Mouse (Mus musculus): ENCODE measurements around the gene Ate1.
"Not testable (repeated sequence)": the region's sequence is repeated elsewhere in the genome, so short reads cannot be mapped to it uniquely, and the experiment has no call there.

The Ate1 gene

DNA sequence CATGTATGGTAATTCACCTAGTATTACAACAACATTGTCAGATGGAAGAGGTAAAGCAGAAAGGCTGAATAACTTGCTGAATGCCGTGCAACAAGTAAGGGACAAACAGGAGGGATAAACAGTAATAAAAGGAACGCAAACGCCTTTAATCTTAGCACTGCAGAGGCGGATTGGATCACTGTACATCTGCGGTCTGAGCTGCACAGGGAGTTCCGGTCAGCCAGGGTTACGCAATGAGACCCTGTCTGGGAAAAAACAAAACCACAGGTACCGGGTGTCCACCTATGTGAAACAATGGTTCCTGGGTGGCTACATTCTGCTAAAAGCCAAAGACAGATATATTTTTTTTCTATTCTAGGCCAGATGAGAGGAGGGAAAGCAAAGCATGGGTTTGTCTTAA is 3.3 kb upstream of the Ate1 start:
- DNase-seq (ENCODE audit: inconsistent ontology term), result no peak

- peak; percentile 4 for DNase-seq (ENCODE audit: inconsistent ontology term)
Measured at GRCm38 (mm10) chr7:130520812-130521422, 748 bp upstream of the Ate1 start.

DNA sequence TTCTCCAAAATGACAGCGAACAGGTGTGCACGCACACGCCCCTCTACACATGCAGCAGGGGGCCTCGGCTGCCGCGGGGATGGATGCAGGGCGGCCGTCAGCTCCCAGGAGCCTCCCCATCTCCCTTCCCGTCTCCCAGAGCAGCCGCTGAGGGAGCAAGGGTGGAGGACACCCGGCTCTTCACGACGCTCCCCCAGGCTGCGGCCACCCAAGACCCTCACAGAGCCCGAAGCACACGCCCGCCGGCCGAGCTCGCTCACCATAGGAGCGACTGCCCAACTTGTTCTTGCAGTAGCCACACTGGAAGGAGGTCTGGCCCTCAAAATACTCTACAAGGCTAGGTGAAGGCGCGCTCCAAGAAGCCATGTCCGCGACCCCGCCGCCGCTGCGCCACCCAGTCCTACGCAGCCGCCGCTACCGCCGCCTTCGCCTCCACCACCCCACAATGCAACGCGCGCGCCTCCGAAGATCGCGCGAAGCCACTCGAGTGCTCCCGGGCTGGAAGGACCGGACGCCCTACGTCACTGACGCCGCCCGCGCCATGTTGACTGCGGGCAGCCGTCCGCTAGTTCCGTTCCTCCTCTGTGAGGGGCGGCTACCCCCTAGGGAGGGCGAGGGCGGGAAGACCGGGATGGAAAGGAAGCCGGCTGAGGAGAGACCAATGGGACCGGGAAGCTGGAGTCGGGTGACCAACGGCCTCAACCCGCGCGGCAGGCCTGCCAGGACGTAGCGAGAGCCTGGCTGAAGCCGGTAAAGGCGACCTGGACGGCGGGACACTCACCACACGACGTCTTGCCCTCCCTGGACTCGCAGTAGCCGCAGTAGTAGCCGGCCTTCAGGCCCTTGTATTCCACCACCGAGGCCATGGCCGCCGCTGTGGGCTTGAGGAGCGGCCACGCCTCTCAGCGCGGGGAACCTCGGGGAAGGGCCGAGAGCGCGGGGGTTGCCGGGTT is 797 bp downstream of the Ate1 start:
- DNase-seq (ENCODE audit: inconsistent ontology term), result peak; percentile 99

DNA sequence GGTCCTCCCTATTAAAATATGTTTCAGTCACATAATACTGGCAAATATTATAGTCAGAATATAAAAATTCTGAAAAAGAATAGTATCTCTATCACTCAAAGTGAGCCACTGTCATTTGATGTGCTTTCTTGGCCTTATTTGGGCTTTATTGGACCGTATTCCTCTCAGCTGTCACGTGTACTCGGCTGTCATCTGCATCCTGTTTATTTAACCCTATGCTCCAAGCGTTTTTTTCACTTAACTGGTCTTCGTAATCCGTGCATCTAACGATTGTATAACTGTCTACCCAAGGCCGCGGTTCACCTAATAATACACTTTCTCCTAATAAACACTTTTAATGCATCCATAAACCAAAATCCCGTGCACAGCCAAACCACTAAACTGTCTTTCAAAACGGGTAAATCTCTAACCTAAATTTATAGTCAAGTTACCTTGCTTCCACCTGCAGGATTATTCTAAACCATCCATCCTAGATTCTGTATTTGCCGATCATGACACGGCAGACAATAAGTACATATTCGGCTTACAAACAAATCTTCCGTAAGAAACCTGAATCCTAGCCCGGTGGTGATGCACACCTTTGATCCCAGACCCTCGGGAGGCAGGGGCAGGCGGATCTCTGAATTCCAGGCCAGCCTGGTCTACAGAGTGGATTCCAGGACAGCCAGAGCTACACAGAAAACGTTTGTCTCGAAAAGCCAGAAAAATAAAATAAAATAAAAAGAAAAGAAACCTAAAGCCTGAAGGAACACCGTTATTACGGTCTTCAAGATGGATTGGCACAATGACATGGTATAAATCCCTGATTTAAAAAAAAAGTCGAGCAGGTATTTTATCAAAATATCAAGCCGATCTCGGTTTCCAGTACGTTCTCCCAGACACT is 1.7 kb downstream of the Ate1 start:
- peak; percentile 2 for DNase-seq (ENCODE audit: inconsistent ontology term)

DNA sequence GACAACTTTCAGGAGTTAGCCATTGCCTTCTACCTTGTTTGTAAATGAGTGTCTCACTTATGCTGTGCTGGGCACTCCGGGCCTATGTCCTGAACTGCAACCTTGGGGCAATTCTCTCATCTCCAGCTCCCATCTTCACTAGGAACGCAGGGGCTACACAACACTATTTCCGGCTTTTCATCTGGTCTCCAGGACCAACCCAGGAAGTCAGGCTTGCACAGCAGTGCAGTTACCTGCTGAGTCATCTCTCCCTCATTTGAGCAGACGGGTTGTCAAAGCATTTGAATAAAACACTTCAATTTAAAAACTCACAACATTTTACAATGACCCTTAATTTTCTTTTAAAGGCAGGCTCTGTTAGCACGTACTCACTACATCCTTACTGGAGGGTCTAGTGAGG is 9.9 kb downstream of the Ate1 start:
- DNase-seq (ENCODE audit: inconsistent ontology term), result no peak

DNA sequence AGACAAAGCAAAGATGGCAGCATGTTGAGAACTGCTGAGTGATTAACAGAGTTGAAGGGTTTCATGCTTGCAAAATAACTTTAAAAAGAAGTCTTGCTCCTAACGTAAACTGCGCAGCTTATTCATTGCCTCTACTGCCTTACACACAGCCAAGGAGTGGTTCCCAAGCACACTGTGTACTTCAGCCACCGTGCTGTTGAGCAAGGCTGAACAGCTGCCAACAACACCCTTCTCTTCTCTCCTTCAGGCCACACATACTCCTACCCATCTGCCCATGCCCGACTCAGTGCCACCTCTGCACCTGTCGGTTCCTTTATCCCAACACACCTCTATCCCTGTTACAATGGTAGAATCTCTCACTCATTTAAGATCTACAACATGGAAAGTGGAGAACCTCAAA is 17.2 kb downstream of the Ate1 start:
- no peak for DNase-seq (ENCODE audit: inconsistent ontology term)

DNA sequence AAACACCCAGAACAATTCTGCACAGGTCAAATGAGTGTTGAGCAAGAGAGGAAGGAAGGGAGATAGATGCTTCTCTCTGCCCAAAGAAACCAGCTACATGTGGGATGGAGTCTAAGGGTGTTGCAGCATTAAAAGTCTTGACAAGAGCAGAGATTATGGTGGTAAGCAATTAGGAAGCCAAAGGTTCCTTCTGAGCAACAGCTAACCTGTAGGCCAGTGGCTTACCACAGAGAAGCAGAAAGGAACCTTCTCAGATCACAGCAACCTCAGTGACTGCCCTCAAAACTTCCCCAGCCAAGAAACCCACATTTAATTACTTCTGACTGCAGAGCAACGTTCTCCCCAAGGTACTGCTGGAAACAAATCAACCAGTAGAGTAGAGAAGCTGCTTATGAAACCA is 18.7 kb downstream of the Ate1 start:
- no peak for DNase-seq (ENCODE audit: inconsistent ontology term)

DNA sequence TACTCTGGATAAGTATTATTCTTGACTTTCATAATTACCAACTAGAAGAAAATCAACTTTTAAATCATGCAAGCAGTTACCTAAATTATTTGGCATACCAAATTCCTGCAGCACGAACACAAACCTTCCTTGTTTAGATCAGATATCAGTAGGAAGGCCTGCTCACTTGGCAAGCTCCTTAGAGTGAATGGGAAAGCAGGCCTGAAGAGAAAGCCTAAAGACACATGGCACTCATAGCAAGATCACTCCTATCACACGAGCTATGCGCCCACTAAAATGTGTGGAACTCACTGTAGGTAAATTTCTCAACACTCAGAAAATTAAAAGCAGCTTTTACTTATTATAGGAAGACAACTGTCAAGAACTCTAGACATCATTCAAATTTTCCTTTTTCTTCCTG is 26.8 kb downstream of the Ate1 start:
- peak; percentile 42 for DNase-seq (ENCODE audit: inconsistent ontology term)

- peak; percentile 59 for DNase-seq (ENCODE audit: inconsistent ontology term)
Measured at GRCm38 (mm10) chr7:130492026-130492425, 28.1 kb downstream of the Ate1 start.

DNA sequence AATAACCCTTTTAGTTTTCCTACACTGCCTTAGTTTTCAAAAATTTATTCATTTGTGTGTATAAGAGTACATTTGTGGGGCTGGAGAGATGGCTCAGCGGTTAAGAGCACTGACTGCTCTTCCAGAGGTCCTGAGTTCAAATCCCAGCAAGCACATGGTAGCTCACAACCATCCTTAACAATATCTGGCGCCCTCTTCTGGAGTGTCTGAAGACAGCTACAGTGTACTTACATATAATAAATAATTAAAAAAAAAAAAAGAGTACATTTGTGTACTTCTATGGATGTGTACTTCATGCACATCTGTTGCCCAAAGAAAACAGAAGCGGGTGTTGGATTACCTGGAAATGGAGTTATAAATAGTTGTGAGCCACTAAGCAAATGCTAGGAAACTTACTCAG is 41.2 kb downstream of the Ate1 start:
- DNase-seq (ENCODE audit: inconsistent ontology term), result not testable (repeated sequence)

GRCm38 (mm10) chr7:130475970-130476369 is 44.2 kb downstream of the Ate1 start:
- DNase-seq (ENCODE audit: inconsistent ontology term), result peak; percentile 57

- no peak for DNase-seq (ENCODE audit: inconsistent ontology term)
Measured at GRCm38 (mm10) chr7:130473881-130474280, 46.3 kb downstream of the Ate1 start.

- DNase-seq (ENCODE audit: inconsistent ontology term), result peak; percentile 70
Measured at GRCm38 (mm10) chr7:130472683-130473082, 47.5 kb downstream of the Ate1 start.

DNA sequence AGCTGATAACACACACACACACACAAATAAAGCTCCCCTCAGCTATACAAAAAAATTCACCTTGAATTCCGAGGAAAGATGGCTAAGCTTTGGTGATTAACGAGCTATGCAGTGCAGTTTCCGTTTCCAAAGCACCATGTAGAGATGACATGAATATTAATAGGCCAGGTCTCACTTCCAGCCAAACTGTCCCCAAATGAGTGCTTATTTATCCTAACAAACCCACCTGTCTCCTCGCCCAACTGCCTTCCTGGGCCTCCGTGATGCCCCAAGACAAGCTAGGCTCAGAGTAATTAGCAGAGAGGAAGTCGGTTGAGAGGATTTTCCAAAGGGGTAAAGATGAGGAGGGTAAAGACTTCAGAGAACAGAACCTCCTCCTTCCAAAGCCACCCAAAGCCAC is 49.1 kb downstream of the Ate1 start:
- no peak for DNase-seq (ENCODE audit: inconsistent ontology term)

DNA sequence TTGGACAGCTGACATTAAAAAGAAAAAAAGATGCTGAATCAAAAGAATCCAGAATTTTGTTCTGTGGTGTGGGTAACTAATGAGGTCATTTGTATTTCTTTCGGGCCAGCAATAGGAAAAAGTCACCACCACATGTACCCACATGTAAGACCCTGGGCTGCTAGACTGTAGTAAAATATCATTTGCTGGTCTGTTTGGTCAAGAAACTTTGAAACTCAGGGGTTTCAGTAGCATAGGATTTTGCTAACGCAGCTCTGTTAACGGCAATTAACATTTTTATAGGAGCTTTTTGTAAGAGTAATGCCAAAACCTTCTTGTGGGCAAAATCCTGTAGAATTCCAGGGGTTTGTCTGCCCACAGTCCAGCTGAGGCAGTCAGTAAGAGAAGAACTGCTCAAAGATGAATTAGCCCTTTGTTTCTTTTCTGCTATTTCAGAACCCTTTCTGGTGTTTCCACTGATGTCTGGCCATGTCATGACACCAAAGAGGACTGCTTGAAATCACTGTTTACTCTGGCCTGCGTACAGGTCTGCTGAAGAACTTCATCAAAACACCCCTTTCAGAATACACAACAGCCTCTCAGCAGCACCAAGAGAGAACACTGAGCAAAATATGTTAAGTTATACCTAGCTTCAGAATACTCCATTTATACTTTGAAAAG is 64.5 kb downstream of the Ate1 start:
- DNase-seq (ENCODE audit: inconsistent ontology term), result peak; percentile 65

- no peak for DNase-seq (ENCODE audit: inconsistent ontology term)
Measured at GRCm38 (mm10) chr7:130454226-130454625, 65.9 kb downstream of the Ate1 start.

- DNase-seq (ENCODE audit: inconsistent ontology term), result no peak
Measured at GRCm38 (mm10) chr7:130435776-130436175, 84.4 kb downstream of the Ate1 start.

DNA sequence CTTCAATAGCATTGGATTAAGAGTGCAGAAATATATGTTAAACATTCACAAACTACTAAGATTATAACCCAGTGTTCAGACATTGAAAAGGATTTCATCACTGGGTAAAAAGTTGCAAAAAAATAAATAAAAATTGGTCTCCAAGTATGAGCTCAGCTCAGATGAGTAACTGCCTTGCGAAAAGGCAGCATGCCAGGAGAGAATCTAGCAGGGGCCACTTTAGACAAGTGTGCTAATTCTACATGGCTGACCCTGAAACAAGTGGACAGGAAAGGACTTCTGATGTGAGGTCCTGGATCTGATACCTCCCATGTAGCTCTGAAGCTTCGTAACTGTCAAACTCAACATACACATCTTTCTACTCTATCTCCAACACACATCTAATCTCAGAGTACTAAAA is 88.0 kb downstream of the Ate1 start:
- no peak for DNase-seq (ENCODE audit: inconsistent ontology term)

DNA sequence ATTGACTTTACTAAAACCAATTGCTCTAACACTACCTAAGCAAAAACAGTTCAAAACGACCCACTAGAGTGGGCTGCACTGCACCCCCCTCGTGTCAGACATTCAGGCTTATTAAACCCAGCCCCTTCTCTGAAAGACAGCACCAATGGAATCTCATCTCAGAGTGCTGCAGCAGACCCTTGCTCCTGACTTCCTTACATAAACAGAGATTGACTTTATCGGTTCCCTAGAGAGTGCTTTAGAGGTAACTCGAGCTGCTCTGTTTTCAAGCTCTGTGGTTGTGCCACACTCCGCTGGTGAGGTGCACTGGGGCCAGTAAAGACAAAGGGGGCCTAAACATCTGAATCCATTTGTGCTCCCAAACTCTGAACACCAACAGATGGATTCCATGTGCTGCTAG is 93.6 kb downstream of the Ate1 start:
- no peak for DNase-seq (ENCODE audit: inconsistent ontology term)

- no peak for DNase-seq (ENCODE audit: inconsistent ontology term)
Measured at GRCm38 (mm10) chr7:130425991-130426390, 94.2 kb downstream of the Ate1 start.

DNA sequence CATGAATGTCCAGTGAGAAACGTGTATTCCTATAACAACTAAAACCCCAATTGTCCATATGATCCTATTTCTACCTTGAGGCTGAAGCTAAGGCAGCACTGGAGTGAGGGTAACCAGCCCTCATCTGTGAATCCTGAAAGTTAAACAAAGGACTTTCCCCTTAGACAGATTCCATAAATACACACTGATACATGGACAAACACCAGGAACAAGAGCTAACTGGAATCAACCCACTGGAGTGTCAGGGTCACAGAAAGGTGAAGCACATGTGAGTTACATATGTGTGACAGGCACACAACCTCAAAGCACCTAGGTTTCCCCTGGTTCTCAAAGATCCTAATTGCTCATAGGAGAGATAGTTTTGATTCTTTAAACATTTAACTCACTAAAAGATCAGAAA is 100.2 kb downstream of the Ate1 start:
- no peak for DNase-seq (ENCODE audit: inconsistent ontology term)

- DNase-seq (ENCODE audit: inconsistent ontology term), result no peak
Measured at GRCm38 (mm10) chr7:130407622-130408021, 112.5 kb downstream of the Ate1 start.

Measured in Muller cell, postnatal 12 days (primary cell).